Mouse (Mus musculus) telencephalon, adult 2 months (tissue): ENCODE results near the gene Srcin1.

Source experiments
- DNase-seq: peaks from one replicate; pipeline ENCODE4 v3.0.0-alpha.2; 2011; ENCODE audit warnings: low read depth, low spot score

The Srcin1 gene

DNA sequence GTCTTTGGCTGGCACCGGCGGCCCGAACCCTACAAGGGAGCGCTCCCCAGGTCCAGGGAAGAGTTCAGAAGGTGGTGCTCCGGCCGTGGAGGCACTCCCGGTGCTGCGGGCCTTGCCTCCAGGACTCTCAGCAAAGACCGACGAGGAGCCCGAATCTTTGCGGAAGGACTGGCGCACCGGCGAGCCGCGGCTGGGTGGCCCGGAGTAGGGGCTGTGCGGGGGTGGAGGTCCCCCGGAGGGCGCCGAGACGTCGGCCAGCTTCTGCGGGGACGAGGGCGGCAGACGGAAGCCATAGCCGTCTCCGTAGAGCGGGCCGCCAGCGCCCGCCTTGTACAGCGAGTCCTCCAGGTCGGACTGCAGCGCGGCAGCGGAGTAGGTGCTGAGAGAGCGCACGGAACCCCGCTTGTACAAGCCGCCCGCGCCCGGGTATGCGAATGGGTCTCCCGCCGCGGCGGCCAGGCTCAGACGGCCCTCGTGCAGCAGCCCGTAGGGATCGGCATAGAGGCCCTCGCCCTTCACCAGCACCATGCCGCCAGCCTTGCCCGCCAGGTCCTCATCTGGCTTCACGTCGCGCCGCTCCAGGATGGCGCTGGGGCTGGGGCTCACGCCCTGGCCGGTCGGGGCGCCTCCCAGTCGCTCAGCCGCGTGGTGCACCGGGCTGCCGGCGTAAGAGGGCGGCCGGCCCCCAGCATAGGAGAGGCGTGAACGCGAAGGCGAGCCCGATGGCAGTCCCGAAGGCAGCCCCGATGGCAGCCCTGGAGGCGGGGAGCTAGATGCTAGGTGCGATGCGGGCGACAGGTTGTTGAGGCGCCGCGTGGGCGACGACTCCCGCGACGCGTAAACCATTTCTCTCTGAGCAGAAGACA, 41.3 kb downstream of the Srcin1 start:
- DNase-seq: no peak

DNA sequence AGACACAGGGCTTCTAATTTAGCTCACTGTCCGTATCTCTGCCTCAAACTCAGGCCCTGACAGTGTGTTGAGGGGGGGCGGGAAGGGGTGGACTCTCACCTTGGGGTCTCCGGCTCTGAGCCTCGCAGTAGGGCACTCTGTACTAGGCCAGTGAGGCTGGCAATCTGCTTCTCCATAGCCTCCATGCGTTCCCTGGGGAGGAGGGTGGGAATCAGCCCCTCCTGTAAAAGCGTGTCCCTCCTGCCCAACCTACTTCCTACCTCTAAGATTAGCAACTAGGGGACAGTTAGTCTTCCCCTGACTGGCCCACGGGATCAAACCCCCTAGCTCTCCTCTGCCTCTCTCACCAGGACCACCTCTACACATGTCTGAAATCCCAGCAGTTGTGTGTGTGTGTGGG, 42.3 kb downstream of the Srcin1 start:
- no peak for DNase-seq

DNA sequence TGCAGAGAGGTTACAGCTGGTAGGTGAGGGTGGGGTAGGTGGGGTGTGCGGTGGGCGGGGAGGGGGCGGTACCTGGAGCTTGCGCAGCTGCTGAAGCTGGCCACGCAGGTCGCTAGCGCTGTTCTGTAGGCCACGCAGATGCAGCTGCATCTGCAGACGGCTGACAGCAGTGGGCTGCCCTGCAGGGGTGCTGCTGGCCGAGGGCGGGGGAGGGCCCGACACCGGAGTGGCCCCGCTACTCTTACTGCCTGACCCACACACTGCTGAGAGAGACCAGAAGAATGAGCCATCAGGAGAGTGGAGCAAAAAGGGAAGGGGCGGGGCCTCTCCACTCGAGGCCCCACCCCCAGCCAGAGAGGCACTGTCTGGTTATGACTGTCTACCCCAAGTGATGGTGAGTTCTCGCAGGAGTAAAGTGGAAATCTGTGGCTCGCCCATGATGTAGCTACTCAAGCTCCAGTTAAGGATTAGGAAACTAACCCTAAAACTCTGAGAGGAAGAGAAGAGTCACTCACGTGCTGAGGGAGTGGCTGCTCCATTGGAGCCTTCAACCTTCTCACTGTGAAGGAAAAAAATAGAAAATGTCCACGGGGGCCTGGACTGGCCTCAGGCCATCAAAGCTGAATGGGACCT, 42.9 kb downstream of the Srcin1 start:
- DNase-seq: no peak

DNA sequence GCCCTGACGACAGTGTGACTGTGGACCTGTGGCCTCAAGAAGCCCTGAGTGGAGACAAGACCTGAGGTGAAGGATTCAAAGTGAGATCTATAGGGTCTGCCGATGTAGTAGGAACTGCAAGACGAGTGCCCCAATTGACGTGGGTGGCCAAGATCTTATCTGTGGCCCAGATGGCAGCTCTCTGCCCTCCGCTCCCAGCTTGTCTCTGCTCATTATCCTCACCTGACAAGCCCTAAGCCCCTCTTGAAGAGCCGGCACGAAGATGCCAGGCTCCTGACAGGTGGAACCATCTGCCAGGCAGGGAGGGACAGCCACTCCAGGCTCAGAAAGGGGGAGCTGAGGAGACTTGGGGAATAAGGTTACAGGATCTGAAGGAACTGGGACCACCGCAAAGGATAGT, 43.6 kb downstream of the Srcin1 start:
- no peak for DNase-seq

DNA sequence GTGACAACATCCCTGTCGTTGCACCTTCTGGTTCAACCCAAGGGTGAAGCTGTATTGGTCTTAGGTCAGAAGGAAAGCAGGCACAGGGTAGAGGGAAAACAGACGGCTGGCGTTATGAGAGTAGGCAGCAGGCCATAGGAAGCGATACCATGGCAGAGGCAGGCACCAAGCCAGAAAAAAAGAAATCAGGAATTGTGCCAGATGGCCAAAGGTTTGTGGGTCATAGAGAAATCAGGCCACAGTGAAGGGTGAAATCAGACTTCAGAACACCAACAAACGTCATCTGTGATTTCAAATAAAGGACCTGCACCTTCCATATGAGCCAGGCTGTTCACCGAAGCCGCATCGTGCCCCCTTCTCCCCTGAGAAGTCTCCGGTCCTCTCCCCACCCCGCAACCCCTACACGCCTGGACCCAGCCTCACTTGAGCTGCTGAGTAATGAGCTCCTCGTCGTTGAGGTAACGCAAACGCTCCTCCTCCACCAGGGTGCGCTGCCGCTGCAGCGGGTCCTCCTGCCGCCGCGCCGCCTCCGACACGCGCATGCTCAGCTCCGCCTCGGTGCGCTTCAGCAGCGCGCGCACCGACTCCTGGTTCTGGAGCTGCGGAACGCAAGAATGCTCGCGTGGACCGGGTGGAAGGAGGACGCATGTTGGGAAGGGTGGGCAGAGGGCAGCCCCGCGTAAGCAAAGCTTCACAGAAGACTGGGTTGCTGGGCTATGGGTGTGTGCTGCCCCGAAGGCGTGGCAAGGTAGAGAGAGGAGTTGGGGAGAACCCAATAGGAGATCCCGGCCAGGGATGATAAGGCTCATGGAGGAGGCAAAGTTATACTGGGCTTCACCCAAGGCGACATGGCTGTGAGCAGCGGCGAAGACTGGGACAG, 44.4 kb downstream of the Srcin1 start:
- DNase-seq: peak; percentile 77

DNA sequence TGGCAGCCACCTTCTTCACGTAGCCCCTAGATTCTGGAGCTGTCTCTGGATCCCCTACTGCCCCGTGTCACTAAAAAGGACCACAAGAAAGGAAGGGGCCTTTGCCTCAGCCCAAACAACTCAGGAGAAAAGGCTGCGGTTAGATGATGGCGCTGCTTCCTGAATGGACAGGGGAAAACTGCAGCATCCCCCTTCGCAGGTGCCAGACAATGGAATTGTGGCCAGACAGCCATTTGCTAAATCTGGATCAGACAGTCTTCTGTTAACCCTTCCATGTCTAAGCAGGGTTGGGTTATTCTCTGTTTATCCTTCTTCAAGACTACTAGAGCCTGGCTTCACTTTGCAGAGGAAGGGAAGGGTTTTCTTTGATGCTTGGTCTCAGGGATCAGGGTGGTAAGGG, 45.0 kb downstream of the Srcin1 start:
- no peak for DNase-seq

DNA sequence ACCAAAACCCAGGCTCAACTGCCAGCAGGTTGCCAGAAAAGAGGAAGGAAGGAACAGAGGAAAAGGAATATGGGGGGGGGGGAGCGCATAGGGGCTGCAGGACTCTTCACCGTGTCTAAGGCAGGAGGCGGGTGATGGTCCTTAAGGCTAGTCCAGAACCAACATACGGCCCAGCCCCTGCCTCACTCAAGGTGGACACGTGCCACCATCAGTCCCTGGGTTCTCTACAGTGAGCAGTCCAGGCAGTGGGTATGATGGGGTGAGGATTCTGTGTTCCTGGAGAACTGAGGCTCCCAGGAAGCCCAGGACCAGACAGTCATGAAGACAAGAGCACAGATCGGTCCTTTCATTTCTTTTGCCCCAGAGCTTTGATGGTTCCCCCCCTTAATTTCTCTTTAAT, 45.9 kb downstream of the Srcin1 start:
- DNase-seq: no peak

DNA sequence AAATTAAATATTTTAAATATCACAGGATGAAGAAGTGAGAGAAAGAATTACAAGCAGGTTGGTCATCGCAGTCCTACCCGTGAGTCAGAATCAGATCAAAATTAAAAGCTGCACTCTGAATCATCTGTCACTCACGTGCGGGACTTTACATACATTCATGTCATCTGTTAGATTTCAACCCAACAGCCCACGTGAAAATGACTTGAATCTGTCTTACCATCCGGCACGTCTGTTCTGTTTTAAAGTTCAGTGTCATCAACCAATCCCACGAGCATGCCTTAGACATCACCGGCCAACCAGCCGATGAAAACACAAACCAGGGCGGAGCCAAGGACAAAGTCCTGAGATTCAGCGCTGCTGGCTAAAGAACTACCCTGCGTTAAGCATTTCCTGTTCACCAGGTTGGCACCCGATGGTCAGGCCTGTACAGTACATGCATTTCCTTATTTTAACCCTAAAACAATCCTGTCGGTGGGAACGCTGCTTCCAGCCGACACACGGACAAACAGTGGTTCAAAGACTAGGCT, 47.6 kb downstream of the Srcin1 start:
- DNase-seq: no peak

DNA sequence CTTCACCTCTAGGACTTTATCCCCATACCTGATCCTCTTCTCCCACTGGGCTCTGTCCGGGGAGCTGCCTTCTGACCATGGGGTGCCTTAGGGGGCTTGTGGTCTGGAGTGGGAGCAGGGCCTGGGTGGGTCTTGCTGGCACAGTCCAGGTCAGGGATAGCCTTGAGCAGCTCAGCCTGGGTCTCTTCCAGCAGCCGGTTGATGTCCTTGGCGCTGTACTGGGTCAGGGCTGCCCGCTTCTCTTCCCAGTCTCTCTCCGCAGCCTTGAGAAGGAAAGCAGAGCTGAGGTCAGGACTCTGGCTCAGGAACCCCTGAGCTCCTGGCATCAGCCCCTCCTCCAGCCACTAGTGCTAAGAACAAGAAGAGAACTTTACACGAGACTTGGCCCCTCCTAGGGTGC, 50.7 kb downstream of the Srcin1 start:
- no peak for DNase-seq

DNA sequence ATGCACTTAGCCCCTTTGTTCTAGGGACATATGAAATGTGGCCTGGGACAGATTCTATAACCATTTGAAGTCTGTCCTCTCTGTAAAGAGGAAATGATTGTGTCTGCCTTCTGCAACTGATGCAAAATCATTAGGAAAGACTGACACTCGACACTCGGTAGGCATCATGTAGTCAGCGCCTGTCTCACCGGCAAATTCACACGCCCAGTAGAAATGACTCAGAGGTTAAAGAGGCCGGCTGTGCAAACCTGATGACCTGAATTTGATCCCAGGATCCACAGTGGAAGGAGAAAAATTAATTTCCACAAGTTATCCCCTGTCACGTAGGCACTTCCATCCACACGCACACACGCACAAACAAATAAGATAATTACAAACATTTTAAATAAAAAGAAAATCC, 51.7 kb downstream of the Srcin1 start:
- no peak for DNase-seq

DNA sequence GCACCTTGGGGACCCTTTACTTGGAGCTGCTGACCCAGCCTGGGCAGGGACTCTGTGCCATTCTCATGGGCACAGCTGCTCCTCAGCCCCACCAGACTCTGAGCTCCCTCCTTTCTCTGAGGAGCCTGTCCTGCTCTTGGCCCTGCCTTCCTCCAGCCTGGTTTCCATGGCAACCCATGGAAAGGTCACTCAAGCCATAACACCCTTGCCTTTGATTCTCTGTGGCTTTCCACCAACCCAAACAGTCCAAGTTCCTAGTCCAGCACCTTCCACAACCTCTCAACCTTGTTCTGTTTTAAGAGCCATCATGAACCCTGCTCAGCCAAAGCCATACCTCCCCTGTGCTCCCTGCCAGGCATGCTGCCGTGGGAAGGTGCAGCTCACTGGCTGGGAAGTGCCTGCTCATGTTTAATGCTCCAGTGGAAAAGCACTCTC, 52.1 kb downstream of the Srcin1 start:
- no peak for DNase-seq

DNA sequence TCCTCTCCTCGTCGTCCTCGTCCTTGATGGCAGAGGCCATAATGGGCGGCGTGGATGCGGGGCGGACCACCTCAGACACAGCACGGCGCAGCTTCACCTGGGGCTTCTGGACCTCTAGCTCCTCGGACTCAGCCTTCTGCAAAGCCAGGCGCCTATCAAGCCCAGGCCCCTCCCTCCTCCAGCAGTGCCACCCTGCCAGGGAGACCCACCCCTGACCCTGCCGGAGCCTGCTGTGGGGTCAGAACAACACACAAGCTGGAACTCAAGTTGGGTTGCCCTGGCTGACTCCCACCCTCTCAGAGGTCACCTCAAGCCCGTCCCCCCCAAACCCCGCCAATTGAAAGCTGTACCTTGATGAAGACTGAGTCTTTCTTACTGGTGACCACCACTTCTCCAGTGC, 52.9 kb downstream of the Srcin1 start:
- DNase-seq: no peak

DNA sequence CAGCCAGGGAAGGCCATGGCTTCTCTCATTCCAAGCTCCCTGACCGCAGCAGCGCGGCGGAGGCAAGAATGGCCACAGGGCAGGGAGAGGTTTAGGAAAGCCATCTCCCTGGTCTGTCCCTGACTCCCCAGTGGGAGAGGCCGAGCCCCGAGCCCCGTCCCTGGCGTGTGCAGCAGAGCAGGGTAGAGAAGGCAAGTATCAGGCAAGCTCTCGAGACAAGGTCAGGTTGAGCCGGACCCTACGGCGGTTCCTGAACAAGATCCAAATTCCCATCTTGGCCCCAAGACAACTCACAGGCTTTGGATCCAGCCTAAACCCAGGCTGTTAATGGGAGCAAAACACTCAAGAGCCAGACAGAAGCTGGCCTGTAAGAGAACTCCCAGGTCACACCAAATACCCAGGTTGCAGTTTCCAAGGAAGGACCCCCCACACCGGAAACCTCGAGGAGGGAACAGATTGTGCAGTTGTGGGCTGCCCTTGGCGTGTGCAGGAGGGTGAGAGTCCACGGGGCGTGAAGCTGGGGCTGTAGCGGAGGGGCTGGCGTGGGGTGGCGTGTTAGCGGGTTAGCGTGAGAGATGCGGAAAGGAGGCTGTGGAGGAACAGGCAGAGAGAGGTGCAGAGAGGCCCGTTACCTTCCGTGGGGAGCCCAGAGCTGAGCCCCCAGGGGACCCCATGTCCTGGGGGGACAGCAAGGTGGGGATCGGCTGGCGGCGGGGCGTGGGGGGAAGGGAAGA, 54.1 kb downstream of the Srcin1 start:
- DNase-seq: no peak

DNA sequence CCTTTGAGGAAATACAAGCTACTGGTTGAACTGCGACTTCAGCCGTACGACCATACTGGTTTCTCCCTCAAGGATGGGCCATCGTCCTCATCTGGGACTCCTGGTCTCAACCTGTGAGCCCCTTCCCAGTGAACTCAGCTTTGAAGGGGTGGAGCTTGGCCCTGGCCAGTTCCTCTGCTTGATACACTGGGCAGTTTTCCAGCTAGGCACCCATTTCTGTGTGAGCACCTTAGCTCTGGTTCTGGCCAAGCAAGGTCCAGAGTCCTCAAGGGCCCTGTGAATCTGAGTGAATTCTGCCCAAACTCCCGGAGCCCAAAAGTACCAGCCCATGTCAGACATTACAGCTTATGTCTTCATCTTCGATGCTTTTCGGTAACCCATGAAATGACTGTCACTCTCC, 55.4 kb downstream of the Srcin1 start:
- DNase-seq: no peak

DNA sequence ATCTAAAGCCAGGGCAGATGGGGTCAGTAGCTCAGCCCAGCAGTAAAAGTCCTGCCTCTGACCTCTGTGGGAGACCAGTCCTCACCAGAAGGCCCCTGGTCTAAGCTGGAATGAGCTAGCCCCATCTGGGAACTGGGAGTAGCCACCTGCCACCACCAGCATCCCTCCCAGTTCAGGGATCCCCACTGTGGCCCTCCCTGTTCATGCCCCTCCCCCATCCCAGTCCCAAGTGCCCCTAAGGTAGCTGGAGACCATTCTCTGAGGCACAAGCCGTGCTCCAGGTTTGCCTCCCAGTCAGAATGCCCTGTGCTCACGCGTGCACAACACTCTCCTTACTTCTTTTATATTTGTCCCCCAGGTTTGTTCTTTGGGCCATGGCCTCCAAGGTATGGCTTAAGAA, 62.9 kb downstream of the Srcin1 start:
- no peak for DNase-seq

DNA sequence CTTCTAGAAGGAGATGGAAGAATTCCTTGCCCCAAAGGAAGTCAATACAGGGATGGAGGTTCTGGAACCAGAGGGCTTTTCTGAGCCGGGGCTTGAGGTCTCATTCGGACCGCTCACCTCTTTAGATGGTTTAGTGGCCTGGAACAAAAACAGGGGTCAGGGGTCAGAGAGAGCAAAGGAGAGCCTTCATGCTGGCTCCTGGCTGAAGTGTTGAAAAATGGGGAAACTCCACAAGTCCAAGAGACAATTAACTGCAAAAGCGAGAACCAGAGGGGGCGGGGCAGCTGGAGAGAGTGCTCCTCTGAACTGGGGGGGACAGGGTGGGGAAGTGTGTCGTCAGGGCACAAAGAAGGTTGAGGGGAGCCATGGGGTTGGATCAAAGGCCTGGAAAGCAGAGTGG, 63.5 kb downstream of the Srcin1 start:
- no peak for DNase-seq

DNA sequence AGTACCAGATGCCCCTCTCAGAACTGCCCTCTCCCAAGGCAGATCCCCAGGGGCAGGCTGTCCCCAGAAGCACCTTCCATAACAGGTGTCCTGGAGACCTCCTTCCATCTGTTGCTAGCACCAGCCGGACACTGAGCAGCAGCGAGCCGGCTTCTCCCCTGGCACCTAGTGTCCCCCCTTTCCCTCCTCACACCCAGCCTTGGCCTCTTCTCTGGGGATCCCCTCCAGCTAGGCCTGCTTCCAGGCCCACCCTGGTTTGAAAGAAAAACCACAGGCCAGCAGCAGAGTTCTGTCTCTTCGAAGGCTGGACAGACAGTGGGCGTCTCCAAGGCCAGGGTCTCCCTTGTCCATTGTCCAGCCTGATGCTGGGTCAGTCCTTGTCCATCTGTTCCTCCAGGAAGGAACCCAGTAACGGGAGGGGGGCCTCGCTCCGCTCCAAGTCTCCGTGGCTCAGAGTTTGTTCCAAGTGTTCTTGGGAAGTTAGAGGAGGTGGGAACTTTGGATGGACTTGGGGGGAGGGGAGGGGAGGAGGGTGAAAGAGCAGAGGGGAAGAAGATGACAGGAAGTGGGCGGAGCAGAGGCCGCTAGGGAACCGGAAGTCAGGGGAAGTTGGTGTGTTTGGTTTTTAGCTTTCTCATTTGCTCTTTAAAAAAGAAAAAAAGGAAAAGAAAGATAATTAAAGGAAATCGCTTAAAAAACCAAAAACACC, 64.2 kb downstream of the Srcin1 start:
- no peak for DNase-seq

DNA sequence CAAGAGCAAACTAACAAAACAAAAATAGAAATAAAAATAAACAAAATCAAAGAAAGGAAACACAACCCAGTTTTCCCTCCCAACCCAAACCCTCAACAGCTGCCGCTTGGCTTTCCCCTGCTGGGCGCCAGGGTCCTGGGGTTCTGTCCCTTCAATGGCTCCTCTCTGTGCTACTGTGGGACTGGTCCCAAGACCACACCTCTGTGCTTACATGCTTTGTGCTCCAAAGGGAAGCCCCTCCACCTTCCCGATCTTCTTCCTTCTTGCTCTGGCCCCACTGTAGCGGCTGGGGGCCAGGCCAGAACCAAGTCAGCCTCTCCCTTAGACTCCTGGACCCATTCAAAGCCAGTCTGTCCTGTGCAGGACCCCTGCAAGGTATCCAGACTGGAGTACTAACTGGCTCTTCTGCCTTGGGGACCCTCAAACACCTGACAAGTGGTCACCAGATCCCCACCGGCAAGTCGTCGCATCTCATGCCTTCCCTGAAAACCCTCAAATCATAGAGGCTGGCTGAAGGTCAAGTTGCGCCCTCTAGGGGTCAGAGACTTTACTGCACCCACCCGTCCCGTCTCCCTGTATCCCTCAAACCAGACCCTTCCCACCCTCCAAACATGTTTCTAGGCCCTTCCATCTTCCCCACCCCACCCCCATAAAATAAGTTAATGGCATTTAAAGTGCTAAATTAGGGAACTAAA, 64.9 kb downstream of the Srcin1 start:
- DNase-seq: no peak

DNA sequence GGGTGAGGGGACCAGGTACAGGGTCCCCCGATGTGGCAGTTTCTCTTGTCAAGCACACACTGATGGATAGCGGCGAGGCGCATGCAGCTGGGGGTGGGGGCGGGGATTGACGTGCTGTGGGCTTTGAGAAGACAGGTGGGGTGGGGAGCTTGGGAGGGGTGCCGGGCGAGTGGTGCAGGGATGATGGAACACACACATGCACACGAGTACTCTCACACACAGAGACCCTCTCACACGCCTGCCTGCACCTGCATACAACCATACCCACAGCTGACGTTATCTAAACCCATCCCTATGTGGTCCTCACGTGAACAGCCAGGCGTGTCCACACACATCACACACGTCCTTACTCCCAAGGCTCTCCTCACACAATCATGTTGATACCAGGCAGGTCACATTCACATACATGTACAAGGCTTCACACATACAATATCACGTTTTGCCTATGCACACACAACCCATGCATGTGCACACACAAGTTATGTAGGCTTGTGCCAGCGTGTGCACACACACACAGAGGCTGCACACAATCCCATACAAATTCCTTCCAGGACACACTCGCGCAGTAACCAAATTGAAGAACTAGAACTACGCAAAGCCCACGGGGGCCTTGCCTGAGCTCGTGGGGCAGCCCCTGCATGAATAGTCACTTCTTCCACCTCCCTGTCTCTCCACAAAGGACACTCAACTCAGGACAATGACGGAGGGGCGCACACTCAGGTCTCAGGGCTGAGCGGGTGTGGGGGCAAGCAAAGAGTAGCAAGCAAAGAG, 66.1 kb downstream of the Srcin1 start:
- DNase-seq: no peak
